Mouse (Mus musculus) hematopoietic stem cell, adult 5-6 weeks (primary cell): Measurements from ENCODE around the gene Renbp. TPM values are rescaled to one million over a fixed set of nuclear protein-coding genes. Genes with fewer than 3 reads are reported as not detected.

Source experiments
- ATAC-seq, 2 experiments: fragments of 125-278 bp in 1 of 2; replicated peaks in 1 of 2; 2 replicates each; pipeline ENCODE4 v1.8.0; 2016 to 2017; ENCODE audit warnings: inconsistent platforms in 2 of 2, mild to moderate bottlenecking in 2 of 2, moderate number of reproducible peaks in 2 of 2, low read depth in 1 of 2, moderate TSS enrichment in 1 of 2; ENCODE audit not compliant: low FRiP score in 2 of 2, poor library complexity in 2 of 2, severe bottlenecking in 2 of 2, insufficient read depth in 1 of 2, low TSS enrichment in 1 of 2
- total RNA-seq: library from RNA; stranded (forward); fragments of 172-1452, 232-1000 nt; gene quantifications from 2 replicates; pipeline ENCODE4 v1.2.3, GENCODE M21; 2017

The Renbp gene
- total RNA-seq, 1 experiment from 2014 or later, result 13.2 TPM

GRCm38 (mm10) chrX:73931871-73932270, 1.2 kb upstream of the Renbp start:
- ATAC-seq, result no peak

GRCm38 (mm10) chrX:73922550-73922882, 8.1 kb downstream of the Renbp start:
- ATAC-seq, result no peak

- peak; percentile 98 for ATAC-seq
These were observed 8.7 kb downstream of the Renbp start, which contains the start of the genes Arhgap4 and Naa10 for GRCm38 (mm10) chrX:73921823-73922549. Gene Arhgap4, minus strand, starts transcription at chrX:73921870. Gene Naa10, minus strand, starts transcription at chrX:73921944.

- ATAC-seq, result no peak; a peak in 1 of 4 replicates
These were observed 9.3 kb downstream of the Renbp start for GRCm38 (mm10) chrX:73921285-73921822.

- no peak for ATAC-seq
These were observed 12.0 kb downstream of the Renbp start for GRCm38 (mm10) chrX:73918631-73919030.

GRCm38 (mm10) chrX:73916945-73917344, 13.7 kb downstream of the Renbp start:
- ATAC-seq, result no peak

- peak; percentile 93 to 95 for ATAC-seq
These were observed 15.6 kb downstream of the Renbp start for GRCm38 (mm10) chrX:73914827-73915703.

GRCm38 (mm10) chrX:73911588-73911987, 19.1 kb downstream of the Renbp start:
- ATAC-seq, result peak; percentile 54 to 69

- ATAC-seq, result peak; percentile 12 to 16; a peak in 2 of 4 replicates
These were observed 19.5 kb downstream of the Renbp start for GRCm38 (mm10) chrX:73911156-73911555.

GRCm38 (mm10) chrX:73910451-73910850, 20.2 kb downstream of the Renbp start:
- ATAC-seq, result no peak

GRCm38 (mm10) chrX:73910049-73910448, 20.6 kb downstream of the Renbp start:
- ATAC-seq, result no peak

- no peak for ATAC-seq
These were observed 32.7 kb downstream of the Renbp start for GRCm38 (mm10) chrX:73897959-73898358.

GRCm38 (mm10) chrX:73895719-73896118, 34.9 kb downstream of the Renbp start, which contains the start of gene L1cam:
Gene L1cam, minus strand, starts transcription at chrX:73896105.
- no peak for ATAC-seq

GRCm38 (mm10) chrX:73892833-73893232, 37.8 kb downstream of the Renbp start:
- ATAC-seq, result no peak

GRCm38 (mm10) chrX:73891551-73892152, 39.0 kb downstream of the Renbp start, which contains the start of gene Avpr2:
Gene Avpr2, plus strand, starts transcription at chrX:73892102.
- no peak for ATAC-seq

- ATAC-seq, result no peak
These were observed 49.2 kb downstream of the Renbp start for GRCm38 (mm10) chrX:73881463-73881862.

- 0 out of 4 replicates have a peak, but pooled peaks of 1 of the 2 experiments have one; percentile 10 for ATAC-seq
These were observed 49.6 kb downstream of the Renbp start for GRCm38 (mm10) chrX:73881036-73881427.
